Mouse (Mus musculus): Measurements from ENCODE around the gene Ctse. TPM values are rescaled to one million over a fixed set of nuclear protein-coding genes. Genes with fewer than 3 reads are reported as not detected.

The Ctse gene
- polyA plus RNA-seq, 1 experiment from 2014 or later = 0.13 TPM

- Histone ChIP-seq H3K9me3 (no peaks in the 10 kb centered on the region), H3K36me3 (replicated peaks) (no peaks in the 10 kb centered on the region), H3K9ac (no peak overlapping the region), H3K4me2 (no peak overlapping the region), H3K27me3 (replicated peaks) (no peaks in the 10 kb centered on the region), H3K4me1 (no peaks in the 10 kb centered on the region), H3K4me3 (no peak overlapping the region), H3K27ac (no peak overlapping the region)
- ATAC-seq (replicated peaks) = no peak
- 73% methylated on average over 3 of the region's 3 CpGs for WGBS
These were observed 52.3 kb downstream of the Ctse start for GRCm38 (mm10) chr1:131690435-131690834.

GRCm38 (mm10) chr1:131691356-131691755 is 53.2 kb downstream of the Ctse start:
- ATAC-seq (replicated peaks) = no peak
- H3K9me3 ChIP-seq = no peaks in the 10 kb centered on the region
- no peaks in the 10 kb centered on the region for H3K4me1 ChIP-seq

DNA sequence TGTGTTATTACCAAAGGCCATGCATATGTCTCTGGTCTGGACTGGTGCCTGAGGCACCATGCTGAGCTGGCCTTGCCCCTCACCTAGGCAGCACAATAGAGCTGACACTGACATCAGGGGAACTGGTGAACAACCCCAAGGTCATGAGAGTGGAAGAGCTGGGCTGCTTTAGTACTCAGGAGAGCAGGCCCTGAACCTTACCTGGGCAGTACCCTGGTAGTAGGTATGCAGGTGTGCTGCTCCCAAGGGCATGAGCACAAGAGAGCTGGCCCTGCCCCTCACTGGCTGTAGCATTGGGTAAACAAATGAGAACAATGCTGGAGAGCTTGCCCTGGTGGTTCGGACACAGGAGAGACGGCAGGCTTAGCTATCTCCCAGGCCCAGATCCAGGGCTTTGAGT is 57.2 kb downstream of the Ctse start:
- Histone ChIP-seq H3K4me3 (no peak overlapping the region), H3K9me3 (no peaks in the 10 kb centered on the region), H3K9ac (no peak overlapping the region), H3K4me1 (no peaks in the 10 kb centered on the region), H3K4me2 (no peak overlapping the region), H3K36me3 (replicated peaks) (no peaks in the 10 kb centered on the region), H3K27ac (no peak overlapping the region), H3K27me3 (replicated peaks) (no peaks in the 10 kb centered on the region)
- WGBS = 92% methylated on average over 2 of the region's 2 CpGs
- no peak for ATAC-seq (replicated peaks)

More at GRCm38 (mm10) chr1:131691356-131691755, 53.2 kb downstream of the Ctse start:
- no peak overlapping the region for H3K27ac ChIP-seq
- H3K4me2 ChIP-seq = no peak overlapping the region
- H3K27me3 ChIP-seq (replicated peaks) = no peaks in the 10 kb centered on the region
- H3K9ac ChIP-seq = no peak overlapping the region
- no peaks in the 10 kb centered on the region for H3K36me3 ChIP-seq (replicated peaks)
- H3K4me3 ChIP-seq = no peak overlapping the region

DNA sequence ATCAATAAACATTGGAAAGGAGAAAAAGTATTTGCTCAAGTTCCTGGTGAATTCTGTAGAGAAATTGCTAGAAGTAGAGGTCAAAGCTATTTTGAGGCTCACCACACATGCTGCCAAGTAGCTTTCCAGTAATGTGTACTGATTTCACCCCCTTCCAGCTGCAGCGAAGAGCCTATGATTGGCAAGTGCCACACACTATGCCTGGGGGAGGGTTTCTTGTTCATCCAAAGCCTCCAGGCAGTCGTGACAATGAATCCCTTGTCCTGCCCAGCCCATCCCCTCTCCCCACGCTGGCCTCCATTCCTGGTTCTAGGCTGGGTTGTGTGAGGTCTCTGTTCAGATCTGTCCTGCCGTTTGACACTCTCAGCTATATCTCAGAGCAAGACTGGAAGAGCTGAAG is 58.2 kb downstream of the Ctse start:
- no peak overlapping the region for H3K4me2 ChIP-seq
- H3K4me3 ChIP-seq = no peak overlapping the region
- H3K9me3 ChIP-seq = no peaks in the 10 kb centered on the region
- H3K27me3 ChIP-seq (replicated peaks) = no peaks in the 10 kb centered on the region
- H3K27ac ChIP-seq = no peak overlapping the region
- no peaks in the 10 kb centered on the region for H3K36me3 ChIP-seq (replicated peaks)
- no peaks in the 10 kb centered on the region for H3K4me1 ChIP-seq
- no peak for ATAC-seq (replicated peaks)
- 50% methylated on average over 4 of the region's 4 CpGs for WGBS
- H3K9ac ChIP-seq = no peak overlapping the region

DNA sequence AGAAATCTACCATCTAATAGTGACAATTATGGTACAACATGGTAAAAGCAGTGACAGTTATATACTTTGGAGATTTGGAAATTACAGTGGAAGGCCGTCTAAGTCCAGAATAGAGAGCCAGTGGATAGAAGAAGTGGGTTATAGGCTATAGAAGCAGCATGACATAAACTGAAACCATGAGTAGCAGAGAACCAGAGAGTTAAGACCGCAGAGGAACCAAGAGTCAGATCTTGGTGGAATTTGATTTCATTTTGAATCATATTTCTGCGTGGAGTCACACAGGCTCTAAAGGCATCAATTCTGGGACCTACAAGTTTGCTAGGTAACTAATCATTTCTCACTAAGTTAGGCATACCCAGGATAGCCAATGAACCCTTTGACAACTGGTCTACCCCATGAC is 60.7 kb downstream of the Ctse start:
- Histone ChIP-seq H3K4me3 (no peak overlapping the region), H3K9ac (no peak overlapping the region), H3K36me3 (replicated peaks) (no peaks in the 10 kb centered on the region), H3K4me2 (no peak overlapping the region), H3K27ac (no peak overlapping the region), H3K4me1 (no peaks in the 10 kb centered on the region), H3K27me3 (replicated peaks) (no peaks in the 10 kb centered on the region), H3K9me3 (no peaks in the 10 kb centered on the region)
- WGBS = 90% methylated on average over 3 of the region's 3 CpGs
- ATAC-seq (replicated peaks) = no peak

DNA sequence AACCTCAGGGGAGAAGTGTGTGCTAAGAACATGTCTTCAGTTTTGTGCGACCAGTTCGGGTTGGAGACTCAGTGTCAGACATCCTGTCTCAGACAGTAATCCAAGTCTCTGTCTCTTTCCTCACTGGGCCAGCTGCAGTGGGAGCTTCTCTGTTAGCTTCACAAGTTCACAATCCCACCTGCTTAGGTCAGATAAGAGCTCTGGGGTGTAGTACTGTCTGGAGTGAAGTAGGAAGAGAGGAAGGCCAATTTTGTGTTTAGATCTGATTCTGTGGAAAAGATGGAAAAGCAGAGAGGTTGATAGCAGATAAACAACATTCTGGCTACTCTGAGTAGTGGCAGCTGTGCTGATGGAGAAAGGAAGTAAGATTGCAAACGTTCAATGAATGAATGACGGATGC is 61.5 kb downstream of the Ctse start:
- ATAC-seq (replicated peaks) = no peak
- Histone ChIP-seq H3K27ac (no peak overlapping the region), H3K4me2 (no peak overlapping the region), H3K4me3 (no peak overlapping the region), H3K4me1 (no peaks in the 10 kb centered on the region), H3K36me3 (replicated peaks) (no peaks in the 10 kb centered on the region), H3K9me3 (no peaks in the 10 kb centered on the region), H3K27me3 (replicated peaks) (no peaks in the 10 kb centered on the region), H3K9ac (no peak overlapping the region)
- WGBS = 82% methylated on average over 4 of the region's 4 CpGs

DNA sequence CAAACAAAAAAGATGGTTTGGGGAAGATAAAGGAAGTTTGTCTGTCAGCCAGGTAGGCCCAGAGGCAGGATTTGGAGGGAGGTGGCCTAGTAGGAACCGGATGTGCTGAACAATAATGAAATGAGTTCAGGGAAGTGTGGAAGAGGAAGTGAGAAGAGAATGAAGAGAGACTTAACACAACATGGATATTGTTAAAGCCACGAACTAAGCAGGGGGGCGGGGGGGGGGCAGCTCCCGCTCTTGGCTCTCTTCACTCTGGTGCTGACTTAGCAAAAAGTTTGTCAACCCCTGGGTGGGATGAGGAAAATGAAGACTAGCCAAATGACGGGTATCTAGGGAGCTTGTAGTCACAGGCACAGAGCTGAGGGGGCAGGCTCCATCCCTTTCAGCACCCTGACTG is 62.3 kb downstream of the Ctse start:
- Histone ChIP-seq H3K9ac (no peak overlapping the region), H3K4me2 (no peak overlapping the region), H3K4me1 (no peaks in the 10 kb centered on the region), H3K27ac (no peak overlapping the region), H3K4me3 (no peak overlapping the region), H3K36me3 (replicated peaks) (no peaks in the 10 kb centered on the region), H3K27me3 (replicated peaks) (no peaks in the 10 kb centered on the region), H3K9me3 (no peaks in the 10 kb centered on the region)
- 79% methylated on average over 5 of the region's 5 CpGs for WGBS
- no peak for ATAC-seq (replicated peaks)

- Histone ChIP-seq H3K4me1 (no peaks in the 10 kb centered on the region), H3K9me3 (no peaks in the 10 kb centered on the region), H3K4me3 (no peak overlapping the region), H3K27ac (no peak overlapping the region), H3K27me3 (replicated peaks) (no peaks in the 10 kb centered on the region), H3K4me2 (no peak overlapping the region), H3K9ac (no peak overlapping the region), H3K36me3 (replicated peaks) (no peaks in the 10 kb centered on the region)
- WGBS = 87% methylated on average over 5 of the region's 5 CpGs
- ATAC-seq (replicated peaks) = no peak
These were observed 63.3 kb downstream of the Ctse start for GRCm38 (mm10) chr1:131701391-131701790.

- ATAC-seq (replicated peaks) = no peak
- no peaks in the 10 kb centered on the region for H3K27me3 ChIP-seq (replicated peaks)
- WGBS = 84% methylated on average over 8 of the region's 8 CpGs
- no peaks in the 10 kb centered on the region for H3K36me3 ChIP-seq (replicated peaks)
- no peaks in the 10 kb centered on the region for H3K9me3 ChIP-seq
- no peaks in the 10 kb centered on the region for H3K4me1 ChIP-seq
- no peak overlapping the region for H3K4me3 ChIP-seq
- H3K9ac ChIP-seq = no peak overlapping the region
- H3K4me2 ChIP-seq = no peak overlapping the region
- no peak overlapping the region for H3K27ac ChIP-seq
These were observed 64.1 kb downstream of the Ctse start for GRCm38 (mm10) chr1:131702094-131702766.

GRCm38 (mm10) chr1:131703482-131703881 is 65.4 kb downstream of the Ctse start:
- H3K4me3 ChIP-seq = no peak overlapping the region
- H3K27me3 ChIP-seq (replicated peaks) = no peaks in the 10 kb centered on the region
- H3K9ac ChIP-seq = no peak overlapping the region
- WGBS = 92% methylated on average over 2 of the region's 2 CpGs
- H3K36me3 ChIP-seq (replicated peaks) = no peaks in the 10 kb centered on the region
- H3K4me1 ChIP-seq = no peaks in the 10 kb centered on the region
- no peaks in the 10 kb centered on the region for H3K9me3 ChIP-seq
- H3K27ac ChIP-seq = no peak overlapping the region
- ATAC-seq (replicated peaks) = no peak
- no peak overlapping the region for H3K4me2 ChIP-seq

DNA sequence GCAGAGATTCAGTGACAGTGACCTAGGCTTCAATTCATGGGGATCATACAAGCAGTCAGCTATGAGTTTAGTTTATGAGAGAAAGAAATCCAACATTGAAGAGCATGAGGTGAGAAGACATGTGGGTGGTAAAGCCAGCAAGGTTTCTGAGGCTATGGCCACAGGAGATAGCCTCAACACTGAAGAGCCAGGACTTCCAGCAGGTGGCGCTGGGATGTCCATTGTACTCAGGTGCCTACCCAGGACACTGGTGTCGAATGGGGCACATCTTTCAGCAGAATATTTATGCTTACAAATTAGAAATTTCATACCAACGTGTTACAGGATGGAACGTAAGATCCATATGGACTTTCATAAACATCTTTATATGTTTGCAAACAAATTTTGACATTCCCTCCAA is 70.2 kb downstream of the Ctse start:
- H3K4me3 ChIP-seq = no peak overlapping the region
- no peak overlapping the region for H3K4me2 ChIP-seq
- ATAC-seq (replicated peaks) = no peak
- H3K27me3 ChIP-seq (replicated peaks) = no peaks in the 10 kb centered on the region
- no peaks in the 10 kb centered on the region for H3K36me3 ChIP-seq (replicated peaks)
- no peaks in the 10 kb centered on the region for H3K9me3 ChIP-seq
- WGBS = 23% methylated on average over 4 of the region's 4 CpGs
- H3K4me1 ChIP-seq = no peaks in the 10 kb centered on the region
- H3K9ac ChIP-seq = no peak overlapping the region
- no peak overlapping the region for H3K27ac ChIP-seq

DNA sequence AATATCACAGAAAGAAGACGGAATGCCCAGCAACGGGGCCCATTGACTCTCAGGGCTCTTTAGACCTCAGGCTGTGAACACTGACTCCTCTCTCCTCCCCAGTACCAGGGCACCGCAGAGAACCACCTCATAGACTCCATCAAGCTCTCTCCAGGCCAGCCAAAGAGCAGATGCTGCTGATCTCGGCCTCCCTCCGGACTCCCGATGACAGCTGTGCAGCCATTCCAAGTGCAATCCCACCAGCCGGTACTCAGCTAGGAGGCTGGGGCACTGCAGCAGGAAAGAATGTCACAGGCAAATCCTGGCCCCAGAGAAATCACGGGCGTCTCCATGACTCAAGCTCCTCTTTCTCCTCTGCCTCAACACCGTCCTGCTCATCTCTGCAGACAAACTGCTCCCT is 73.4 kb downstream of the Ctse start:
- Histone ChIP-seq H3K27ac (no peak overlapping the region), H3K36me3 (replicated peaks) (no peaks in the 10 kb centered on the region), H3K4me1 (no peaks in the 10 kb centered on the region), H3K9ac (no peak overlapping the region), H3K4me2 (no peak overlapping the region), H3K27me3 (replicated peaks) (no peaks in the 10 kb centered on the region), H3K4me3 (no peak overlapping the region), H3K9me3 (no peaks in the 10 kb centered on the region)
- no peak for ATAC-seq (replicated peaks)
- 77% methylated on average over 10 of the region's 10 CpGs for WGBS

DNA sequence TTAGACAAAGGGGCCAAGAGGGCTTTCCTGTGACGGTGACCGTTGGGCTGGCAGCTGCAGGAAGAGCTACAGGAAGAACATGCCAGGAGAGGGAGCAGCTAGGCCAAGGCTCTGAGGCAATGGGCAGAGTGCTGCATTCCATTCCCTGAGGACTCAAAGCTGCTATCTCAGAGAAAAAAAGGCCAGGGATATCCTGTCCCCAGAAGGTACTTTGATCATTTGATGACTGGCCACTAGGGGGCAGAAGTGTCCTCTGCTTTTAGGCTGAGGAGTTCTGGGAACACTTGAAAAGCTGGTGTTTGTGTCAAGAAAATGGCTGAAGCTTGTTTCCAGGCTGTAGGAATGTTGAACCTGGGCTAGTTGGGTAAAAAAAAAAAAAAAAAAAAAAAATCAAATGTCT is 74.3 kb downstream of the Ctse start:
- Histone ChIP-seq H3K9ac (no peak overlapping the region), H3K4me1 (no peaks in the 10 kb centered on the region), H3K4me3 (no peak overlapping the region), H3K4me2 (no peak overlapping the region), H3K27ac (no peak overlapping the region), H3K9me3 (no peaks in the 10 kb centered on the region), H3K27me3 (replicated peaks) (no peaks in the 10 kb centered on the region), H3K36me3 (replicated peaks) (no peaks in the 10 kb centered on the region)
- WGBS = 39% methylated on average over 2 of the region's 2 CpGs
- ATAC-seq (replicated peaks) = peak; percentile 66
